Mouse (Mus musculus) midbrain, embryonic 14.5 days (tissue): Measurements from ENCODE around the gene Fbxo3. TPM values are rescaled to one million over a fixed set of nuclear protein-coding genes. Genes with fewer than 3 reads are reported as not detected.
"Not testable (repeated sequence)": the region's sequence is repeated elsewhere in the genome, so short reads cannot be mapped to it uniquely, and the experiment has no call there.

ENCODE experiments used
- ATAC-seq: fragments of 200-750 bp; cut with Nextera tagmentation; 2 replicates; pipeline ENCODE4 v1.8.0; 2017; ENCODE audit warnings: moderate number of reproducible peaks, moderate library complexity; ENCODE audit not compliant: low FRiP score, low TSS enrichment
- DNase-seq: peaks from one replicate; pipeline ENCODE4 v3.0.0-alpha.2; 2015
- H3K27ac ChIP-seq: fragments of 300-500 bp; sonication (generic); replicated peaks from 2 replicates; pipeline ENCODE4 v1.5.1; 2014; ENCODE audit warnings: mild to moderate bottlenecking, low read depth, low read length, moderate library complexity
- H3K27me3 ChIP-seq: fragments of 300-500 bp; sonication (generic); 2 replicates; pipeline ENCODE4 v1.6.1; 2014; ENCODE audit warnings: low read length, control low read depth, mixed read lengths; ENCODE audit not compliant: control insufficient read depth, insufficient read depth
- H3K36me3 ChIP-seq: fragments of 300-500 bp; sonication (generic); 2 replicates; pipeline ENCODE4 v1.6.1; 2014; ENCODE audit warnings: low read length, control low read depth; ENCODE audit not compliant: control insufficient read depth, insufficient read depth
- H3K4me1 ChIP-seq: fragments of 300-500 bp; sonication (generic); 2 replicates; pipeline ENCODE4 v1.6.1; 2014; ENCODE audit warnings: mild to moderate bottlenecking, antibody characterized with exemption, low read length, control low read depth; ENCODE audit not compliant: control insufficient read depth, insufficient read depth
- H3K4me2 ChIP-seq: fragments of 300-500 bp; sonication (generic); 2 replicates; pipeline ENCODE4 v1.6.1; 2014; ENCODE audit warnings: mild to moderate bottlenecking, low read length, moderate library complexity
- H3K4me3 ChIP-seq: fragments of 300-500 bp; sonication (generic); replicated peaks from 2 replicates; pipeline ENCODE4 v1.5.1; 2014; ENCODE audit warnings: low read depth, low read length
- H3K9ac ChIP-seq: fragments of 300-500 bp; sonication (generic); replicated peaks from 2 replicates; pipeline ENCODE4 v1.6.1; 2014; ENCODE audit warnings: mild to moderate bottlenecking, low read length, moderate library complexity
- H3K9me3 ChIP-seq: fragments of 300-500 bp; sonication (generic); 2 replicates; pipeline ENCODE4 v1.6.1; 2016; ENCODE audit warnings: low read length, control low read depth, mixed read lengths; ENCODE audit not compliant: control insufficient read depth
- WGBS: fragments of 180-500 bp; shearing (Covaris S2); extraction: QIAGEN DNeasy Blood & Tissue Kit; methylation state at CpG from one replicate; pipeline ENCODE4 v1.1.7; 2014; 5-methylcytosine and 5-hydroxymethylcytosine counted together
- polyA plus RNA-seq: library from polyadenylated mRNA; unstranded; fragments of >200 nt; fragmentation: Nextera tagmentation; extraction: Ambion mirVana; gene quantifications from 2 replicates; pipeline ENCODE4 v1.2.1, GENCODE M21; 2014

Fbxo3 gene
- polyA plus RNA-seq, result 69.7 and 75.6 TPM in 2 replicates

DNA sequence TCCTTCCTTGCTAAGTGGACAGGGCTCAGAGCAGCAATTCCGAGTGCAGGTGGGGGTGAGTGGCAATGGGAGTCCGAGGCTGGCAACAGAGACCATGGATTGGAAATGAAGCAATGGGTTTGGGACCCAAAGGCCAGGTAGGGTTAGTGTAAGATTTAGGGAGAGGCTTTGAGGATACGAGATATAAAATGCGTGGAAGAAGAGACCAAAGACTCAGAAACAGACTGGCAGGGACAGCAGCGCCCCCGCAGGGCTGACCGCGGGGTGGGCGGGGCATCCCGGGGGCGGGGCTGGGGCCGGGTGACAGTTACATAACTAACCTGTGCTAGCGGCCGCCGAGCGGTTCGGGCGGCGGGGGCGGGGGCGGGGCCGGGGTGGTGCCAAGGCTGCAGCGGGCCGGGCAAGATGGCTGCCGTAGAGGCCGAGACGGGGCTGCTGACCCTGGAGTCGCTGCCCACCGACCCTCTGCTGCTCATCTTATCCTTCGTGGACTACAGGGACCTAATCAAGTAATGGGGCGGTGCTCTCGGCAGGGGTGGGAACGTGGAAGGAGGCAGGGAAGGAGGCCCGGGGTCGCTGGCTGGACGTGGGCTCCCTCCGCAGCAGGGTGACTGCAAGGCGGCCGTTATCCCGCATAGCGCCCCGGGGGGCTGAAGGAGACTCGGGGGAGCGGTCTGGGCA is at the start of gene Fbxo3:
Gene Fbxo3, plus strand, starts transcription at position 264 of the 681 bp plus-strand sequence.
- WGBS, result 1% methylated on average over 44 of the region's 44 CpGs
- peak within 1 kb of the TSS; percentile 73 for H3K27ac ChIP-seq

DNA sequence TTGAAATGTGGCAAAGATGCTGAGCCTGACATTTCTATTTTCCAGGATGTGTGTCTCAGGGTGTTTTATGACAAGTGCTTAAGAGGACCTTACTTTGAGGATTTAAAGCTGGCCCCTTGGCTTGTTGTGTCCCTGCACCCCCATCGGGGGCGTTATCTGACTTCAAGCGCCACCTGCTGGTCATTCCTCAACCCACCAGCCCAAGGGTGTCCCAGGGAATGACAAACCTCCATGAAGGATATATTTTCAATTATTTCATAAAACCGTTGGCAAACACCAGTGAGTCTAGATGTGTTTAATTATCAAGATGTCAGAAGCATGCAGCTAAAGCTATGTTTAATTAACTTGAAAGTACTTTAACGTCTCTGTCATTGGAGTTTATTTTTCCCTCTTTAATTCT is 45.3 kb upstream of the Fbxo3 start:
- 7% methylated on average over 5 of the region's 5 CpGs for WGBS
- H3K4me1 ChIP-seq, result peaks cover 9% of the 10 kb centered on the region
- no peaks in the 10 kb centered on the region for H3K27me3 ChIP-seq

More for the DNA sequence above, at the start of gene Fbxo3:
- DNase-seq, result peak; percentile 87
- peaks cover 6% of the 10 kb centered on the region; the same call in 1 of the 2 replicates for H3K36me3 ChIP-seq
- H3K4me2 ChIP-seq, result peak within 1 kb of the TSS; percentile 81
- H3K9me3 ChIP-seq, result no peaks in the 10 kb centered on the region
- peak; percentile 96 for ATAC-seq
- H3K4me1 ChIP-seq, result peaks cover 13% of the 10 kb centered on the region
- H3K4me3 ChIP-seq, result peak within 1 kb of the TSS; percentile 98
- H3K9ac ChIP-seq, result peak within 1 kb of the TSS; percentile 96
- H3K27me3 ChIP-seq, result no peaks in the 10 kb centered on the region

DNA sequence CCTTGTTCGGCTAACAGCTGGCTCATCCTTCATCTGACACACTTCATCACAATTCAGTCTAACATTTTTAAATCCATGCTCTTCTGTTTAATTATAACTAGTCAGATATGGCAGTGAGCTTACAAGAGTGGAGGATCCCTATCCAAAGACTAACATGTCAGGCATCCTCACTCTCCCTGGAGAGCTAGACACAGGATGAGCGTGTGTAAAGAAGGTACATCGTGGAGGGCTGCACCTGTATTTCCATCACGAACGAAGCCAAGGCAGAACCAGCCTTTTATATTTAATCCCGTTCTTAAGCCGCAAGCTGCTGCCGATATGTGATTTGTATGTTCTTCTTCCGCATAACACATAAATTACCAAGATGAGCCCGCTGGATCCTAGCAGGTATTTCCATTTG is 44.4 kb upstream of the Fbxo3 start:
- Histone ChIP-seq H3K4me1 (peaks cover under 1% of the 10 kb centered on the region), H3K9ac (no peak overlapping the region), H3K36me3 (no peaks in the 10 kb centered on the region), H3K27me3 (no peaks in the 10 kb centered on the region), H3K4me3 (no peak overlapping the region), H3K27ac (no peak overlapping the region), H3K9me3 (no peaks in the 10 kb centered on the region), H3K4me2 (no peak overlapping the region)
- DNase-seq (no peak), ATAC-seq (no peak)
- 84% methylated on average over 10 of the region's 10 CpGs for WGBS

More for the DNA sequence above, 45.3 kb upstream of the Fbxo3 start:
- no peaks in the 10 kb centered on the region for H3K36me3 ChIP-seq
- no peak overlapping the region for H3K4me3 ChIP-seq
- H3K4me2 ChIP-seq, result no peak overlapping the region
- ATAC-seq, result peak; percentile 80
- H3K27ac ChIP-seq, result no peak overlapping the region
- peak; percentile 93 for DNase-seq
- no peaks in the 10 kb centered on the region for H3K9me3 ChIP-seq
- no peak overlapping the region for H3K9ac ChIP-seq

DNA sequence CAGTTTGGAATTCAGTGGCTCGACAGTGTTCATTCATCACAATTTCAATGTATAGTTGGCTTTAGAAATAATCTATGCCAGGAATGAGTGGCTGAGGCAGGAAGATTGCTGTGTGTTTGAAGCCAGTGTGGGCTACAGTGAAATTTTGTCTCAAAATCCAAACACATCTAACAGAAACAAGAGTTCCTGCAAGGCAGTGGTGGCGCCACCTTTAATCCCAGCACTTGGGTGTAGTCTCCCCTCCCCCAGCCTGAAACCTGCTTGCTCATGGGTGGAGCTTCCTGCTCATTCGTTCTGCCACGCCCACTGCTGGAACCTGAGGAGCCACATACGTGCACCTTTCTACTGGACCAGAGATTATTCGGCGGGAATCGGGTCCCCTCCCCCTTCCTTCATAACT is 39.9 kb upstream of the Fbxo3 start:
- not testable (repeated sequence) for H3K9ac ChIP-seq, ATAC-seq, H3K27me3 ChIP-seq, DNase-seq, H3K4me1 ChIP-seq, H3K27ac ChIP-seq, H3K4me2 ChIP-seq, H3K36me3 ChIP-seq, H3K4me3 ChIP-seq, H3K9me3 ChIP-seq
- 74% methylated on average over 6 of the region's 8 CpGs for WGBS

DNA sequence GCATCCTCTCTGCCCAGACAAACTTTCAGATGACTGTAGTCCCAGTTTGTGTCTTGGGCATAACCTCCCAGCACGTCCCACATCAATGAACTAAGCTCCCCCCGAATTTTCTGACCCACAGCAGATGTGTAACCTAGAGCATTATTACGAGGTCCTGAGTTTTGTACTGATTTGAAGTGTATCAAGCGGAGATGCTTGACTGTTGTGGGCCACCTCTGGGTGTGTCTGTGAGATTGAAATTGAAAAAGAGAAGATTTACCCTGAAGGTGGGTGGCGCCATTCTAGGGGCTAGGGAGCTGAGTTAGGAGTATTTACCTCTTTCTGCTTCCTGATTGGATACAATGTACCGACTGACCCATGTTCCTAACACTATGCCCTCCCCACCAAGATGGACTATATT is 37.8 kb upstream of the Fbxo3 start:
- no peak overlapping the region for H3K4me2 ChIP-seq
- H3K36me3 ChIP-seq, result no peaks in the 10 kb centered on the region
- no peak for ATAC-seq
- no peaks in the 10 kb centered on the region for H3K9me3 ChIP-seq
- WGBS, result 89% methylated on average over 6 of the region's 6 CpGs
- H3K27ac ChIP-seq, result no peak overlapping the region
- no peak overlapping the region for H3K4me3 ChIP-seq
- no peak overlapping the region for H3K9ac ChIP-seq
- DNase-seq, result no peak
- H3K27me3 ChIP-seq, result no peaks in the 10 kb centered on the region
- peaks cover 6% of the 10 kb centered on the region; the same call in 1 of the 2 replicates for H3K4me1 ChIP-seq

DNA sequence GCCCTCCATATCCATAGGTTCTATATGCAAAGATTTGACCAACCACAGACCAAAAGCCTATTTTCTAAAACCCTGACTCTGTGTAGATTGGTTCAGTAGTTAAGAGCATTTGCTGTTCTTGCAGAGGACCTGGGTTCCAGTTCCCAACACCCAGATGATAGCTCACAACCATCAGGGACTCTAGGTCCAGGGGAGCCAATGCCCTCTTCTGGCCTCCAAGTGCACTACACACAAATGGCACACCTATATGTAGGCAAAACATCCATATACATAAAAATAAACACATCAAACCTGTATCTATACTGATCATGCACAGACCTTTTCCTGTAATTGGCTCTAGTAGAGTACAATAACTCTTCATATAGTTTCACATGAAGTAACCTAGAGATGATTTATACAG is 36.2 kb upstream of the Fbxo3 start:
- DNase-seq, result no peak
- H3K4me1 ChIP-seq, result peaks cover 6% of the 10 kb centered on the region; the same call in 1 of the 2 replicates
- no peak for ATAC-seq
- H3K9me3 ChIP-seq, result no peaks in the 10 kb centered on the region
- no peak overlapping the region for H3K27ac ChIP-seq
- no peak overlapping the region for H3K9ac ChIP-seq
- no peaks in the 10 kb centered on the region for H3K36me3 ChIP-seq
- H3K4me3 ChIP-seq, result no peak overlapping the region
- no peaks in the 10 kb centered on the region for H3K27me3 ChIP-seq
- no peak overlapping the region for H3K4me2 ChIP-seq

DNA sequence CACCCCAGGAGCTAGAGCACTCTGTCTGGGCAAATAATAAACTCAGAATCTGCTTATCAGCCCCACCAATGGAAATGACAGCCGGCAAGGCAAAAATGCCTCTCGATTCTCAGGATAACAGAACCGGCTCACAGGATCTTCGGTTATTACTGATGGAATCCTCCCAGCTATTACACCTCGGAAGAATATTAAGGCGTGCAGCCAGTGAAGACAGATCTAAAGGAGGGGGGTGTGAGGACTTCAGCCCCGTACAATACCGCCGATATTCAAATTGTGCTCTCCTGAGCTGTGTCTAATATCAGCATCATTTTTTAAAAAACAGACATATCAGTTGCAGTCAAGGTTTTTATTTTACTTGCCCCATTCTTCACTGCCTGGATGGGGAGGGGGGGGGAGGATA is 35.4 kb upstream of the Fbxo3 start:
- ATAC-seq (no peak), DNase-seq (peak; percentile 43)
- Histone ChIP-seq H3K27me3 (no peaks in the 10 kb centered on the region), H3K4me3 (no peak overlapping the region), H3K4me2 (peak overlapping the region; percentile 31), H3K4me1 (peaks cover 6% of the 10 kb centered on the region; the same call in 1 of the 2 replicates), H3K27ac (peak overlapping the region; percentile 75), H3K36me3 (no peaks in the 10 kb centered on the region), H3K9me3 (no peaks in the 10 kb centered on the region), H3K9ac (peak overlapping the region; percentile 41; the same call in 1 of the 2 replicates)
- 53% methylated on average over 9 of the region's 9 CpGs for WGBS

DNA sequence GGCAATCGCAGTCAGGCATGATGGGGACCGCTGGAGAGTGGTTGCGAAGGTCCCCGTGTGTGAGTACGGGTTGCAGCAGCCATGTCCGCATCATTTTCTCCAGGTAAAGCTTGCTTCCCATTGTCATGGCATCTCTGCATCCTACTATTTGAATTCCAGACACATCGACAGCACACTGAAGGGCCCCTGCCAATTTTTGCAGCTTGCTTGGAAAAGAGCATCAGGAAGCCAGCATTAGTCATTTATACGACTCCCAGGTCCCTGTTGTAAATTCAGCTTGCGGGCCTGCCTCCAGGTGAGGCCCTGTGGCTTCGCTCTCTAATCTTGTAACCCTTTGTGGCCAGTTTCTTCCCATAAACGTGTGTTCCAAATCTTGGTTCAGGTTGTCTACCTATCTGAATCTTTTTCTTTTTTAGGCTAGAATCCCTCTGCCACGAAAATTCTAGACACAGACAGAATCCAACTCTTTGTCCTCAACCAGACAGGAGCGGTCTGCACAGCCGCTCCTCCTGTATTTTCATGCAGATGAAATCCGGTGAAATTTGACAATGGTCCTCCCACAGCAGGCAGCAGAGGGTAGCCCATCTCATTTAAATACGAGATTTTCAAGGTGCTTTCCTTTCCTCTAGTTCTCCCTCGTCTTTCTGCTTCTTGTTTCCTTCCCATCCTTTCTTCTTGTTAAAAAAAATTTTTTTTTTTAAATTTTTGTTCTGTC is 34.7 kb upstream of the Fbxo3 start:
- peak overlapping the region; percentile 31 for H3K4me2 ChIP-seq
- peak overlapping the region; percentile 75 for H3K27ac ChIP-seq
- ATAC-seq (no peak), DNase-seq (peak; percentile 69)
- H3K9me3 ChIP-seq, result no peaks in the 10 kb centered on the region
- no peaks in the 10 kb centered on the region for H3K27me3 ChIP-seq
- peaks cover 6% of the 10 kb centered on the region; the same call in 1 of the 2 replicates for H3K4me1 ChIP-seq
- H3K36me3 ChIP-seq, result no peaks in the 10 kb centered on the region
- peak overlapping the region; percentile 41; the same call in 1 of the 2 replicates for H3K9ac ChIP-seq
- 17% methylated on average over 17 of the region's 17 CpGs for WGBS
- H3K4me3 ChIP-seq, result no peak overlapping the region
